Mouse (Mus musculus) small intestine, adult 2 months (tissue): ENCODE data around the gene Olfr914. TPM values are rescaled to one million over a fixed set of nuclear protein-coding genes. Genes with fewer than 3 reads are reported as not detected.

Experiments
- H3K27ac ChIP-seq: fragments of 200-500 bp; 2 replicates; pipeline ENCODE4 v1.5.1; 2012; ENCODE audit warnings: low read depth, low read length, control low read depth, inconsistent platforms; ENCODE audit not compliant: insufficient read depth
- H3K27me3 ChIP-seq: fragments of 200-500 bp; 2 replicates; pipeline ENCODE4 v1.6.1; 2012; ENCODE audit warnings: mild to moderate bottlenecking, moderate library complexity, low read length, inconsistent platforms; ENCODE audit not compliant: control insufficient read depth, insufficient read depth
- H3K36me3 ChIP-seq: fragments of 200-500 bp; 2 replicates; pipeline ENCODE4 v1.6.1; 2012; ENCODE audit warnings: mild to moderate bottlenecking, low read length, control low read depth, inconsistent platforms; ENCODE audit not compliant: control insufficient read depth, insufficient read depth
- H3K4me1 ChIP-seq: fragments of 200-500 bp; 2 replicates; pipeline ENCODE4 v1.6.1; 2012; ENCODE audit warnings: low read length, inconsistent platforms, mixed read lengths; ENCODE audit not compliant: control insufficient read depth, insufficient read depth, insufficient read length
- H3K4me3 ChIP-seq: fragments of 200-500 bp; 2 replicates; pipeline ENCODE4 v1.5.1; 2012; ENCODE audit warnings: low read depth, mild to moderate bottlenecking, control low read depth, inconsistent platforms, low read length, moderate library complexity
- CTCF ChIP-seq: fragments of 200-500 bp; IDR thresholded peaks from 2 replicates; pipeline ENCODE4 v1.5.1; 2012; ENCODE audit warnings: low read depth, mild to moderate bottlenecking, control low read depth, inconsistent platforms, low read length, moderate library complexity, mixed read lengths; ENCODE audit not compliant: insufficient replicate concordance, insufficient read length; ENCODE audit errors: extremely low read depth
- POLR2A ChIP-seq: fragments of 200-500 bp; IDR thresholded peaks from 2 replicates; pipeline ENCODE4 v1.6.1; 2012; ENCODE audit warnings: low read depth, mild to moderate bottlenecking, control low read depth, inconsistent platforms, low read length, moderate library complexity
- WGBS: fragments of 180-500 bp; shearing (Covaris S2); methylation state at CpG from one replicate; pipeline ENCODE4 v1.1.7; 2018; 5-methylcytosine and 5-hydroxymethylcytosine counted together
- polyA plus RNA-seq: library from polyadenylated mRNA; depleted of rRNA; stranded (reverse); fragments of >200 nt; gene quantifications from 2 replicates; pipeline ENCODE4 v1.2.3, GENCODE M21; 2012; rRNA removed

Gene Olfr914
- polyA plus RNA-seq, result not detected in 2 replicates

GRCm38 (mm10) chr9:38604802-38605201 lies at the start of gene Olfr914:
Olfr914 (plus strand) TSS chr9:38605102.
- WGBS, result 48% methylated on average over 2 of the region's 2 CpGs
- TF ChIP-seq POLR2A (no peak), CTCF (no peak)
- no peak within 1 kb of the TSS for H3K4me3 ChIP-seq
- no peaks in the 10 kb centered on the region for H3K27me3 ChIP-seq
- H3K4me1 ChIP-seq, result no peaks in the 10 kb centered on the region
- H3K36me3 ChIP-seq, result no peaks in the 10 kb centered on the region
- no peak within 1 kb of the TSS for H3K27ac ChIP-seq

GRCm38 (mm10) chr9:38579878-38580277 lies 25.0 kb upstream of the Olfr914 start, which contains the start of gene Olfr912:
Olfr912 (plus strand) TSS chr9:38580178.
- H3K27me3 ChIP-seq, result no peaks in the 10 kb centered on the region
- no peak within 1 kb of the TSS for H3K27ac ChIP-seq
- WGBS, result 46% methylated on average over 1 of the region's 1 CpGs
- H3K4me3 ChIP-seq, result no peak within 1 kb of the TSS
- no peaks in the 10 kb centered on the region for H3K36me3 ChIP-seq
- no peaks in the 10 kb centered on the region for H3K4me1 ChIP-seq
- no peak for TF ChIP-seq POLR2A

DNA sequence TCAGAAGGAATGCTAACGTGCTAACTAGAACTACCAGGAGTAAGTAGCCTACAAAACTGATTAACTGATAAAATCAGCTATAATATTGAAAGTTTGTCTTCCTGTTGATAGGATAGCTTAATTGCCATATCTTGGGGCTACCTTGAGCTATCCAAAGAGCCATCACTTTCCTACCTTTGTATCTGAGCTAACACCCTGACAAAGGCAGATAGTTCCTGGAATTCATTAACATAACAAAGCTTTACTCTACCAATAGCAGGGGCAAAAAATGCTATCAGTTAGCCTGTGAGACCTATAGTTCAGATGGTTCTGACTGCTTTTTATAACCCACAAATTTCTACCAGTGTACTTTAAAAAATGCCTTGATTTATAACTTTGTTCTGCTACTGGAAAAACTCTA lies 13.8 kb upstream of the Olfr914 start:
- Histone ChIP-seq H3K4me1 (no peaks in the 10 kb centered on the region), H3K4me3 (no peak overlapping the region), H3K27ac (no peak overlapping the region), H3K36me3 (no peaks in the 10 kb centered on the region), H3K27me3 (no peaks in the 10 kb centered on the region)
- WGBS, result 24% methylated on average over 1 of the region's 1 CpGs
- TF ChIP-seq CTCF (no peak), POLR2A (no peak)

- no peaks in the 10 kb centered on the region for H3K4me1 ChIP-seq
- no peaks in the 10 kb centered on the region for H3K36me3 ChIP-seq
- WGBS, result 35% methylated on average over 2 of the region's 2 CpGs
- H3K4me3 ChIP-seq, result no peak within 1 kb of the TSS
- no peak for TF ChIP-seq POLR2A
- no peak for TF ChIP-seq CTCF
- no peaks in the 10 kb centered on the region for H3K27me3 ChIP-seq
- H3K27ac ChIP-seq, result no peak within 1 kb of the TSS
These were observed 12.4 kb upstream of the Olfr914 start, which contains the start of gene Olfr913 for GRCm38 (mm10) chr9:38592459-38592858. Olfr913 (plus strand) TSS chr9:38592759.

GRCm38 (mm10) chr9:38632406-38632805 lies 27.5 kb downstream of the Olfr914 start:
- 76% methylated on average over 4 of the region's 4 CpGs for WGBS
- no peaks in the 10 kb centered on the region for H3K36me3 ChIP-seq
- no peak overlapping the region for H3K27ac ChIP-seq
- H3K27me3 ChIP-seq, result no peaks in the 10 kb centered on the region
- no peak overlapping the region for H3K4me3 ChIP-seq
- H3K4me1 ChIP-seq, result no peaks in the 10 kb centered on the region
- TF ChIP-seq POLR2A (no peak), CTCF (no peak)

- no peaks in the 10 kb centered on the region for H3K4me1 ChIP-seq
- H3K4me3 ChIP-seq, result no peak within 1 kb of the TSS
- no peaks in the 10 kb centered on the region for H3K36me3 ChIP-seq
- H3K27me3 ChIP-seq, result no peaks in the 10 kb centered on the region
- 44% methylated on average over 1 of the region's 1 CpGs for WGBS
- H3K27ac ChIP-seq, result no peak within 1 kb of the TSS
- TF ChIP-seq CTCF, result no peak
- TF ChIP-seq POLR2A, result no peak
These were observed 54.9 kb downstream of the Olfr914 start, which contains the start of gene Olfr916 for GRCm38 (mm10) chr9:38659775-38660174. Olfr916 (minus strand) TSS chr9:38659875.

Other genes with a start within 250 kb of the Olfr914 start
- not detected in 2 replicates for gene Olfr250, start 238.2 kb upstream of the Olfr914 start, polyA plus RNA-seq
- gene Olfr251, start 228.0 kb upstream of the Olfr914 start, polyA plus RNA-seq, result not detected in 2 replicates
- gene Olfr147, start 203.4 kb upstream of the Olfr914 start, polyA plus RNA-seq, result not detected in 2 replicates
- not detected in 2 replicates for gene Olfr901, start 175.6 kb upstream of the Olfr914 start, polyA plus RNA-seq
- gene Olfr902, start 157.4 kb upstream of the Olfr914 start, polyA plus RNA-seq, result not detected in 2 replicates
- gene Olfr904, start 142.0 kb upstream of the Olfr914 start, polyA plus RNA-seq, result not detected in 2 replicates
- not detected in 2 replicates for gene Olfr905, start 134.0 kb upstream of the Olfr914 start, polyA plus RNA-seq
- gene Olfr906, start 118.0 kb upstream of the Olfr914 start, polyA plus RNA-seq, result not detected in 2 replicates
- not detected in 2 replicates for gene Olfr907, start 109.3 kb upstream of the Olfr914 start, polyA plus RNA-seq
- gene Olfr911-ps1, start 83.5 kb upstream of the Olfr914 start, polyA plus RNA-seq, result not detected in 2 replicates
- not detected in 2 replicates for gene Olfr910, start 67.3 kb upstream of the Olfr914 start, polyA plus RNA-seq
- not detected in 2 replicates for gene Olfr912, start 24.9 kb upstream of the Olfr914 start, polyA plus RNA-seq
- not detected in 2 replicates for gene Olfr913, start 12.3 kb upstream of the Olfr914 start, polyA plus RNA-seq
- not detected in 2 replicates for gene Olfr916, start 54.8 kb downstream of the Olfr914 start, polyA plus RNA-seq
- not detected in 2 replicates for gene Olfr917, start 60.7 kb downstream of the Olfr914 start, polyA plus RNA-seq
- not detected in 2 replicates for gene Olfr918, start 69.5 kb downstream of the Olfr914 start, polyA plus RNA-seq
- not detected in 2 replicates for gene Olfr919, start 98.6 kb downstream of the Olfr914 start, polyA plus RNA-seq
- gene Vwa5a, start 113.2 kb downstream of the Olfr914 start, polyA plus RNA-seq, result 2.9 and 6.3 TPM in 2 replicates
- gene Olfr920, start 147.2 kb downstream of the Olfr914 start, polyA plus RNA-seq, result 0.04 TPM in 1 of 2 replicates, not detected in the other
- not detected in 2 replicates for gene Olfr921, start 168.0 kb downstream of the Olfr914 start, polyA plus RNA-seq
- not detected in 2 replicates for gene Olfr922, start 209.5 kb downstream of the Olfr914 start, polyA plus RNA-seq
- gene Olfr923, start 221.4 kb downstream of the Olfr914 start, polyA plus RNA-seq, result not detected in 2 replicates
- gene Olfr924, start 239.3 kb downstream of the Olfr914 start, polyA plus RNA-seq, result not detected in 2 replicates
- gene Olfr26, start 250.0 kb downstream of the Olfr914 start, polyA plus RNA-seq, result not detected in 2 replicates